Mouse (Mus musculus): Measurements from ENCODE around the gene Bcl7a. TPM values are rescaled to one million over a fixed set of nuclear protein-coding genes. Genes with fewer than 3 reads are reported as not detected.

Bcl7a gene
- polyA plus RNA-seq, 1 experiment from 2014 or later, result 5.9 TPM

DNA sequence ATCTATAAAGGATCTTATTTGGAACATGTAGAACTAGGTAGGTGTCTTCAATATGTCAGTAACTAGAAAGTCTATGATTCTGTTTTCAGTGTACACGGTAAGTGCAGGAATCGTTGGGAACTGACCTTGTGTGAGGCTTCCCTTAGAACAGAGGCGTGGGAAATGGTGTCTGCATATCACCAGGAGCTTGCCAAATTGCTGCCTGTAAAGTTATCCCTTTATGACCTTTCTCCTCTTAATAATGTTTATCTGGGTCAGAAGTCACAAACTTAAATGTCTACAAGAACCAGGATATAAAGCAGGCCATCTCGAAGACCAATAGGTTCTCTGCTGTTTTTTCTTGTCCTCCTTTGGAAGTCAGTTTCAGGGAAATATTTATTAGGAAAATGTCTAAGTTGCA lies 68.6 kb downstream of the Bcl7a start:
- Histone ChIP-seq H3K4me3 (ENCODE audit: low read depth, low read length) (no peak overlapping the region), H3K9ac (ENCODE audit: low read length) (no peak overlapping the region), H3K4me2 (replicated peaks; ENCODE audit: low read depth) (no peak overlapping the region), H3K27me3 (ENCODE audit: control insufficient read depth, insufficient read depth, low read length) (no peaks in the 10 kb centered on the region), H3K9me3 (ENCODE audit: control insufficient read depth, low read length) (no peaks in the 10 kb centered on the region), H3K4me1 (replicated peaks; ENCODE audit: control insufficient read depth, insufficient read depth) (peaks cover 4% of the 10 kb centered on the region; the same call in 1 of the 2 replicates), H3K27ac (replicated peaks) (no peak overlapping the region), H3K36me3 (ENCODE audit: control insufficient read depth, insufficient read depth, low read length) (no peaks in the 10 kb centered on the region)
- no peak for ATAC-seq (ENCODE audit: low FRiP score, low TSS enrichment)
- TF ChIP-seq EP300 (optimal IDR thresholded peaks at IDR 0.05), result no peak
- no peak for TF ChIP-seq CTCF (IDR thresholded peaks at IDR 0.05; ENCODE audit: low read depth)
- 66% methylated on average over 4 of the region's 4 CpGs for WGBS
- no peak for DNase-seq (ENCODE audit: low spot score)

DNA sequence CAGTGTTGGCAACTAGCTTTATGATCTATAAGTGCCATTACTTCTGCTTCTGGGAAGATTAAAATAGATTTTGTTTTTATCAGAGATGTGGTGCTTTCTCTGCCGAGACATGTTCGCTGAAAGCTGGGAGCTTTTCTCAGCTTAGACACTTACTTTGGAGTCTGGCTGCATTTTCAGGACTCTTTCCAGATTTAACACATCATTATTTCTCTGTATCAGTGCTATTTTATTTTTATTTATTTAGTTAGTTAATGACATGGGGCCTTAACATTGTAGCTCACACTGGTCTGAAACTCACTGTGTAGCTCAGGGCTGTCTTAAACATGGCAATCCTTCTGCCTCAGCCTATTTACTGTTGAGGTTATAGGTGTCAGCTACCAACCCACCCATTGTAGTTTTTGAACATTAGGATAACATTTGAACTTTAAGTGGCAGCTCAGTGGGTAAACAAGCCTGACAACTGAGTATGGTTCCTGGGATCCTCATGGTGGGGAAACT lies 70.3 kb downstream of the Bcl7a start:
- ATAC-seq (ENCODE audit: low FRiP score, low TSS enrichment) (no peak), DNase-seq (ENCODE audit: low spot score) (no peak)

DNA sequence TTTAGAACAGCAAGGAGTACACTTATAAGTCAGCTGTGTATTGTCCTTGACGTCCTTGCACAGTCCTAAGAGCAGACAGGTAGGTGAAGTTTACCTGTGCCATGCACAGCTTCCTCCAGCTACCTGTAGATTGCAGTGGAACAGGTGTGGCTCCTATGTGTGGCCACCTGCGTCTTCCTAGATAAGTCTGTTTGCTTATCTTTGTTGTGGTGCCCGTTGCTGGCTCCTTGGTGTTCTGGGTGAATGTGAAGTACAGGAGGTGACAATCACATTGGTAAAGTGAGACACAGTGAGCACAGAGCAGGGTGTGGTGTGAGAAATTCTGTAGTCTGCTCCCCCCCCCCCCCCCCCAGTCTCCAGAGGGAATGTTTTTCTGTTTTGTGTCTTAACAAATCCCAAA lies 72.5 kb downstream of the Bcl7a start:
- peak; percentile 72 for DNase-seq (ENCODE audit: low spot score)
- ATAC-seq (ENCODE audit: low FRiP score, low TSS enrichment), result peak; percentile 91
- Histone ChIP-seq H3K9me3 (ENCODE audit: control insufficient read depth, low read length) (no peaks in the 10 kb centered on the region), H3K36me3 (ENCODE audit: control insufficient read depth, insufficient read depth, low read length) (no peaks in the 10 kb centered on the region), H3K4me2 (replicated peaks; ENCODE audit: low read depth) (no peak overlapping the region), H3K4me1 (replicated peaks; ENCODE audit: control insufficient read depth, insufficient read depth) (peaks cover 3% of the 10 kb centered on the region; the same call in 1 of the 2 replicates), H3K27me3 (ENCODE audit: control insufficient read depth, insufficient read depth, low read length) (no peaks in the 10 kb centered on the region), H3K27ac (replicated peaks) (0 out of 2 replicates have a peak overlapping the region, but pooled peaks have one; percentile 1), H3K4me3 (ENCODE audit: low read depth, low read length) (no peak overlapping the region), H3K9ac (ENCODE audit: low read length) (no peak overlapping the region)
- WGBS, result 48% methylated on average over 3 of the region's 3 CpGs
- TF ChIP-seq CTCF (IDR thresholded peaks at IDR 0.05; ENCODE audit: low read depth) (no peak), EP300 (optimal IDR thresholded peaks at IDR 0.05) (no peak)

More for the DNA sequence above, 70.3 kb downstream of the Bcl7a start:
- H3K27me3 ChIP-seq (ENCODE audit: control insufficient read depth, insufficient read depth, low read length), result no peaks in the 10 kb centered on the region
- H3K9me3 ChIP-seq (ENCODE audit: control insufficient read depth, low read length), result no peaks in the 10 kb centered on the region
- TF ChIP-seq CTCF (IDR thresholded peaks at IDR 0.05; ENCODE audit: low read depth), result no peak
- no peak for TF ChIP-seq EP300 (optimal IDR thresholded peaks at IDR 0.05)
- WGBS, result 64% methylated on average over 2 of the region's 2 CpGs
- H3K4me2 ChIP-seq (replicated peaks; ENCODE audit: low read depth), result no peak overlapping the region
- no peaks in the 10 kb centered on the region for H3K36me3 ChIP-seq (ENCODE audit: control insufficient read depth, insufficient read depth, low read length)
- H3K9ac ChIP-seq (ENCODE audit: low read length), result no peak overlapping the region
- H3K4me3 ChIP-seq (ENCODE audit: low read depth, low read length), result no peak overlapping the region
- H3K4me1 ChIP-seq (replicated peaks; ENCODE audit: control insufficient read depth, insufficient read depth), result peaks cover 3% of the 10 kb centered on the region; the same call in 1 of the 2 replicates
- no peak overlapping the region for H3K27ac ChIP-seq (replicated peaks)

DNA sequence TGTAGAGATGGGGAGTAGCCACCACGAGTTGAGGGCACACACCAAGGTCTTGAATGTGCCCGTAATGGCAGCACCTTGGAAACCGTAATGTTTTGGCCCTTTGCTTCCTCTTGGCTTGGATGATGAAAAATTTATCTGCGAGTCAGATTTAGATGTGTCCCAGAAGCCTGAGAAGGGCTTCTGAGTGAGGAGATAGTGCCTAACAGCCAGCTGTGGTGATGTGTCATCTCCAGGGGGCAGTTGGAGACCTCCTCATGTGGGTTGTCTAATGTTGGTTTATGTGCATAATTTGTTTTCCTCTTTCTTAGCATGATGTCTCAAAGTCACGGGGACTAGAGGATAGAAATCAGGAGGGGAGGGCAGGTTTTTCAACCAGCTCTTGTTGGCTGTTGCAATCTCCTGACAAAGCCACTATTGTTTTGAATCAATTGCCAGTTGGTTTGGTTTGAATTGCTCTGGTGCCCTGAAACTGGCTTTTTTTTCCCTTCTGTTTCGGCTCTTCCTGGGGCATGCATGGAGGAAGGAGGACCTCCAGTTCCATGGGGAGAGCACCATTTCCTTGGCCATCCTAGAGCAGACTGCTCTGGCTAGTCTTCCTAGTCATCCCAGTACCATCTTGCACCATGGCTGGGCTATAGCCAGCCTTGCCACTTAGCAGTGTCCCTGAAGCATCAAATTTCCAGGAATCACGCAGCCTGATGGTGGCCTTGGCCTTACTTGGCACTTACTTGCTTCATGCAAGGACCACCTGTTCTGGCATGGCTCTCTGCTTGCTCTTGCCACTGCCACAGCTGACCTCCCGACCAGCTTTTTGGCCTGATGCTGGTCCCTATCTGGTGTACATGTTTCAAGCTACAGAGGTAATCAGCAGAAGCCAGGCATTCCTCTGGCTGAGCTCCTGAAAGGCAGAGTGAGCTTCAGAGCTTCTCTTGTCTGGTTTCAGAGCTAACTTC lies 73.2 kb downstream of the Bcl7a start:
- no peaks in the 10 kb centered on the region for H3K9me3 ChIP-seq (ENCODE audit: control insufficient read depth, low read length)
- no peak overlapping the region for H3K4me3 ChIP-seq (ENCODE audit: low read depth, low read length)
- no peaks in the 10 kb centered on the region for H3K36me3 ChIP-seq (ENCODE audit: control insufficient read depth, insufficient read depth, low read length)
- ATAC-seq (ENCODE audit: low FRiP score, low TSS enrichment) (no peak; the same call in 1 of the 2 replicates), DNase-seq (ENCODE audit: low spot score) (no peak)
- no peaks in the 10 kb centered on the region for H3K27me3 ChIP-seq (ENCODE audit: control insufficient read depth, insufficient read depth, low read length)
- no peak overlapping the region; the same call in none of the 2 replicates for H3K27ac ChIP-seq (replicated peaks)
- TF ChIP-seq CTCF (IDR thresholded peaks at IDR 0.05; ENCODE audit: low read depth), result no peak
- TF ChIP-seq EP300 (optimal IDR thresholded peaks at IDR 0.05), result no peak
- H3K4me2 ChIP-seq (replicated peaks; ENCODE audit: low read depth), result no peak overlapping the region
- H3K4me1 ChIP-seq (replicated peaks; ENCODE audit: control insufficient read depth, insufficient read depth), result peaks cover 3% of the 10 kb centered on the region; the same call in 1 of the 2 replicates
- H3K9ac ChIP-seq (ENCODE audit: low read length), result no peak overlapping the region
- 62% methylated on average over 8 of the region's 8 CpGs for WGBS

DNA sequence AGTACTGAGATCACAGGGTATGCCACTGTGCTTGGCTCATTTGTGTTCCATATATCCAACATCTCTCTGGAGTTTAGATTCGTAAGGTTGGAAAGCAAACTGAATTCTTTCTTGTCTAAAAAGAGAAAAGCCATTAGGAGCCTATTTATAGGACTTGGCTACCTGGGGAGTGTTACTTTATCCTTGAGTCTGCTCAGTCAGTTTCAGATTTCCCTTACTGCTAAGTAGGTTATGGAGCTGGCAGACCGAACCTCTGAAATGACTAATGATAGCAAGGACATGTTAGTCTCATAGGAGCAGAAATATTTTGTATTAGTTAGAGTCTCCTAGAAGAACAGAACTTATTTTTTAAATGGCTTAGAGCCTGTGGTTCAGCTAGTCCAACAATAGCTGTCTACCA lies 80.3 kb downstream of the Bcl7a start:
- Histone ChIP-seq H3K9ac (ENCODE audit: low read length) (no peak overlapping the region), H3K36me3 (ENCODE audit: control insufficient read depth, insufficient read depth, low read length) (no peaks in the 10 kb centered on the region), H3K27ac (replicated peaks) (no peak overlapping the region), H3K4me2 (replicated peaks; ENCODE audit: low read depth) (no peak overlapping the region), H3K4me1 (replicated peaks; ENCODE audit: control insufficient read depth, insufficient read depth) (no peaks in the 10 kb centered on the region), H3K27me3 (ENCODE audit: control insufficient read depth, insufficient read depth, low read length) (no peaks in the 10 kb centered on the region), H3K4me3 (ENCODE audit: low read depth, low read length) (no peak overlapping the region), H3K9me3 (ENCODE audit: control insufficient read depth, low read length) (no peaks in the 10 kb centered on the region)
- TF ChIP-seq EP300 (optimal IDR thresholded peaks at IDR 0.05) (no peak), CTCF (IDR thresholded peaks at IDR 0.05; ENCODE audit: low read depth) (no peak)
- WGBS, result 51% methylated on average over 2 of the region's 2 CpGs
- DNase-seq (ENCODE audit: low spot score) (no peak), ATAC-seq (ENCODE audit: low FRiP score, low TSS enrichment) (peak; percentile 63; the same call in 1 of the 2 replicates)

Other genes with a start within 250 kb of the Bcl7a start
- gene Rhof, start 211.1 kb upstream of the Bcl7a start, polyA plus RNA-seq (2015; fragmentation: Nextera tagmentation; extraction: Ambion mirVana), result 18.6 and 22.3 TPM in 2 replicates
- gene Setd1b, start 201.6 kb upstream of the Bcl7a start, polyA plus RNA-seq (2015; fragmentation: Nextera tagmentation; extraction: Ambion mirVana), result 4.5 and 4.7 TPM in 2 replicates
- gene Psmd9, start 174.4 kb upstream of the Bcl7a start, polyA plus RNA-seq (2015; fragmentation: Nextera tagmentation; extraction: Ambion mirVana), result 48.6 and 51.4 TPM in 2 replicates
- gene Hpd, start 161.1 kb upstream of the Bcl7a start, polyA plus RNA-seq (2015; fragmentation: Nextera tagmentation; extraction: Ambion mirVana), result 0.69 and 0.99 TPM in 2 replicates
- gene Wdr66, start 91.7 kb upstream of the Bcl7a start, polyA plus RNA-seq (2015; fragmentation: Nextera tagmentation; extraction: Ambion mirVana), result 0.22 and 0.30 TPM in 2 replicates
- 10.5 and 13.2 TPM in 2 replicates for gene Mlxip, start 51.0 kb downstream of the Bcl7a start, polyA plus RNA-seq (2015; fragmentation: Nextera tagmentation; extraction: Ambion mirVana)
- not detected in 2 replicates for gene Lrrc43, start 145.5 kb downstream of the Bcl7a start, polyA plus RNA-seq (2015; fragmentation: Nextera tagmentation; extraction: Ambion mirVana)
- gene Il31, start 145.7 kb downstream of the Bcl7a start, polyA plus RNA-seq (2015; fragmentation: Nextera tagmentation; extraction: Ambion mirVana), result not detected in 2 replicates
- gene B3gnt4, start 166.6 kb downstream of the Bcl7a start, polyA plus RNA-seq (2015; fragmentation: Nextera tagmentation; extraction: Ambion mirVana), result 0.13 TPM in 2 replicates
- 70.6 and 70.8 TPM in 2 replicates for gene Diablo, start 180.3 kb downstream of the Bcl7a start, polyA plus RNA-seq (2015; fragmentation: Nextera tagmentation; extraction: Ambion mirVana)
- gene Gm49027, start 181.7 kb downstream of the Bcl7a start, polyA plus RNA-seq (2015; fragmentation: Nextera tagmentation; extraction: Ambion mirVana), result 5.6 and 7.0 TPM in 2 replicates
- gene Vps33a, start 229.2 kb downstream of the Bcl7a start, polyA plus RNA-seq (2015; fragmentation: Nextera tagmentation; extraction: Ambion mirVana), result 12.1 and 14.6 TPM in 2 replicates